Mouse (Mus musculus): Measurements from ENCODE around the gene Gkap1.
A peak's percentile ranks its signal among the peaks of the same experiment; 100 is the strongest.

The Gkap1 gene

GRCm38 (mm10) chr13:58201343-58201742 is 74.2 kb downstream of the Gkap1 start:
- DNase-seq (ENCODE audit: low spot score) = no peak

- no peak for DNase-seq (ENCODE audit: low spot score)
Measured at GRCm38 (mm10) chr13:58197981-58198640, 77.4 kb downstream of the Gkap1 start.

GRCm38 (mm10) chr13:58197211-58197610 is 78.3 kb downstream of the Gkap1 start:
- no peak for DNase-seq (ENCODE audit: low spot score)

- DNase-seq (ENCODE audit: low spot score) = no peak
Measured at GRCm38 (mm10) chr13:58194908-58195307, 80.6 kb downstream of the Gkap1 start.

GRCm38 (mm10) chr13:58193221-58193620 is 82.3 kb downstream of the Gkap1 start:
- DNase-seq (ENCODE audit: low spot score) = no peak

GRCm38 (mm10) chr13:58192146-58192545 is 83.4 kb downstream of the Gkap1 start:
- no peak for DNase-seq (ENCODE audit: low spot score)

GRCm38 (mm10) chr13:58191516-58191915 is 84.0 kb downstream of the Gkap1 start:
- no peak for DNase-seq (ENCODE audit: low spot score)

- DNase-seq (ENCODE audit: low spot score) = no peak
Measured at GRCm38 (mm10) chr13:58189473-58189872, 86.0 kb downstream of the Gkap1 start.

- peak; percentile 92 for DNase-seq (ENCODE audit: low spot score)
Measured at GRCm38 (mm10) chr13:58188412-58188811, 87.1 kb downstream of the Gkap1 start.

- no peak for DNase-seq (ENCODE audit: low spot score)
Measured at GRCm38 (mm10) chr13:58187751-58188150, 87.7 kb downstream of the Gkap1 start.

GRCm38 (mm10) chr13:58186281-58186680 is 89.2 kb downstream of the Gkap1 start:
- no peak for DNase-seq (ENCODE audit: low spot score)

GRCm38 (mm10) chr13:58184111-58184510 is 91.4 kb downstream of the Gkap1 start:
- DNase-seq (ENCODE audit: low spot score) = no peak
